In the genomic region with DNA sequence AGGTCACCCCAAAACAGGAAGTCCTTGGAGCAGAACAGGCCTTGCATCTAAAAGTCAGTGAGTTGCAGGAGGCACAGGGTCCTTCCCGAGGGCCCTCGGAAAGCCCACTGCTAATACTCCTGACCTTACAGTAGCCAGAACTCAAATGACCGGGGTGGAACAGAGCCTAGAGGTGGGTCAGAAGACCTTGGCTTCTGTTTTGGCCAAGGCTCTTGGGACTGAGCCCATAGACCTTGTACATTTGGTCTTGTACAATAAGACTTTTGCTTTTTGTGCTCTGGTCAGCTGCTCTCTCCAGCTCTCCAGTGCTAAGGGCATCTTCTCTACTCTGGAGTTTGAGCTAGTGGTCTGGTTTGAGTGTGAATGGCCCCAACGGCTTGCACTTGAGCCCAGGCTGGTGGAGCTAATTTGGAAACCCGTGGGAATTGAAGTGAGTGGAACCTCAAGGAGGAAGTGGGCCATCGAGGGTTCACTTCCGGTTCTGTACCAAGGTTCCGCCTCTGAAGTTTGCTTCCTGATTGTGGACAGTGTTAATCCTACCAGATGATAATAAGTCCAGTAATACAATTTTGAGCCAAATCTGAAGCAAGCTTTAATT, we compare ENCODE assay signal across 14 mouse cellular contexts.
A peak's percentile ranks its signal among the peaks of the same experiment; 100 is the strongest.
DNase-seq lines count a peak whose midpoint lies in the region; ATAC-seq and TF ChIP-seq lines count a peak whose summit lies in the region.
"Had no signal": no experiment of that assay in that cellular context is flagged by ENCODE, and none has a peak within 500 bp of the region (broad histone marks: within the 10 kb centered on the region; RNA-seq: fewer than 3 reads in every experiment).

No protein-coding gene starts in this region.

- no peak overlapping the region for H3K4me3 ChIP-seq in kidney, embryonic 16.5 days (ENCODE audit: low read length)
- H3K4me3 ChIP-seq in spleen, adult 2 months (ENCODE audit: extremely low read depth, insufficient read depth, insufficient read length), result no peak overlapping the region
- H3K4me3 ChIP-seq in forebrain, embryonic 14.5 days (ENCODE audit: low read depth, low read length), result no peak overlapping the region
- H3K4me3 ChIP-seq: embryonic facial prominence, embryonic 15.5 days; midbrain, embryonic 12.5 days had no signal

- ATAC-seq in kidney, embryonic 16.5 days (ENCODE audit: low FRiP score, low TSS enrichment), result no peak
- ATAC-seq in forebrain, embryonic 14.5 days, result no peak

- no peak for TF ChIP-seq POLR2A in spleen, adult 2 months (IDR thresholded peaks at IDR 0.05; ENCODE audit: low read depth, low read length)

- H3K36me3 ChIP-seq in kidney, embryonic 16.5 days (ENCODE audit: insufficient read depth, low read length), result no peaks in the 10 kb centered on the region
- H3K36me3 ChIP-seq in spleen, adult 2 months (ENCODE audit: control insufficient read depth, insufficient read depth, low read length), result peaks cover 2% of the 10 kb centered on the region
- no peaks in the 10 kb centered on the region for H3K36me3 ChIP-seq in forebrain, embryonic 14.5 days (ENCODE audit: control insufficient read depth, insufficient read depth, low read length)
- H3K36me3 ChIP-seq: midbrain, embryonic 12.5 days had no signal

- no peaks in the 10 kb centered on the region for H3K4me1 ChIP-seq in kidney, embryonic 16.5 days (ENCODE audit: insufficient read depth, low read length)
- peaks cover 14% of the 10 kb centered on the region for H3K4me1 ChIP-seq in spleen, adult 2 months (ENCODE audit: control insufficient read depth, insufficient read depth, insufficient read length)
- H3K4me1 ChIP-seq in forebrain, embryonic 14.5 days (ENCODE audit: control insufficient read depth, insufficient read depth, low read length), result peaks cover 4% of the 10 kb centered on the region; the same call in 1 of the 2 replicates
- H3K4me1 ChIP-seq: embryonic facial prominence, embryonic 15.5 days; midbrain, embryonic 12.5 days had no signal

- no peaks in the 10 kb centered on the region for H3K27me3 ChIP-seq in kidney, embryonic 16.5 days (ENCODE audit: insufficient read depth, low read length)
- no peaks in the 10 kb centered on the region for H3K27me3 ChIP-seq in spleen, adult 2 months (ENCODE audit: control insufficient read depth, insufficient read depth, low read length)
- no peaks in the 10 kb centered on the region for H3K27me3 ChIP-seq in forebrain, embryonic 14.5 days (replicated peaks; ENCODE audit: control insufficient read depth, insufficient read depth, low read length)
- H3K27me3 ChIP-seq: embryonic facial prominence, embryonic 15.5 days; midbrain, embryonic 12.5 days had no signal

- no peak for TF ChIP-seq CTCF in spleen, adult 2 months (IDR thresholded peaks at IDR 0.05; ENCODE audit: extremely low read depth, insufficient read depth, insufficient read length, insufficient replicate concordance)

- DNase-seq in kidney, adult 11 months, result peak; percentile 21
- peak; percentile 37 to 60 for DNase-seq in spleen, adult 2 months (ENCODE audit: low read depth in 1 of 2, low spot score in 2 of 2)
- no peak for DNase-seq in spleen, adult 12 weeks (ENCODE audit: low spot score)
- peak; percentile 63 for DNase-seq in lung, postnatal 36 days
- DNase-seq in frontal cortex, postnatal 36 days (ENCODE audit: low spot score in 2 of 2), result no peak
- no peak for DNase-seq in gastrocnemius, adult 18-20 months (ENCODE audit: low spot score)
- no peak for DNase-seq in forebrain, embryonic 14.5 days (ENCODE audit: low spot score)
- DNase-seq: cerebellum, postnatal 25 days; layer of hippocampus, postnatal 36 days; thymus, postnatal 25 days had no signal

- no peak overlapping the region for H3K4me2 ChIP-seq in kidney, embryonic 16.5 days (replicated peaks; ENCODE audit: low read depth, low read length)
- H3K4me2 ChIP-seq in forebrain, embryonic 14.5 days (ENCODE audit: low read length), result no peak overlapping the region
- H3K4me2 ChIP-seq: embryonic facial prominence, embryonic 15.5 days; heart, embryonic 11.5 days; midbrain, embryonic 12.5 days had no signal

- WGBS in kidney, embryonic 16.5 days, result 77% methylated on average over 8 of the region's 8 CpGs
- 23% methylated on average over 8 of the region's 8 CpGs for WGBS in spleen, adult 2 months
- 89% methylated on average over 8 of the region's 8 CpGs for WGBS in forebrain, embryonic 14.5 days

- no peak overlapping the region for H3K9ac ChIP-seq in kidney, embryonic 16.5 days (replicated peaks; ENCODE audit: low read length)
- H3K9ac ChIP-seq in forebrain, embryonic 14.5 days (ENCODE audit: low read length), result no peak overlapping the region
- H3K9ac ChIP-seq: embryonic facial prominence, embryonic 15.5 days; midbrain, embryonic 12.5 days had no signal

- no peaks in the 10 kb centered on the region for H3K9me3 ChIP-seq in kidney, embryonic 16.5 days (ENCODE audit: low read length)
- H3K9me3 ChIP-seq in forebrain, embryonic 14.5 days (replicated peaks; ENCODE audit: control insufficient read depth, low read length), result no peaks in the 10 kb centered on the region
- H3K9me3 ChIP-seq: embryonic facial prominence, embryonic 15.5 days; midbrain, embryonic 12.5 days had no signal

- H3K27ac ChIP-seq in kidney, embryonic 16.5 days (ENCODE audit: low read length), result no peak overlapping the region
- H3K27ac ChIP-seq in spleen, adult 2 months (ENCODE audit: insufficient read depth, low read length), result peak overlapping the region; percentile 76
- H3K27ac ChIP-seq in forebrain, embryonic 14.5 days (ENCODE audit: low read depth, low read length), result no peak overlapping the region; the same call in 1 of the 2 replicates
- H3K27ac ChIP-seq: embryonic facial prominence, embryonic 15.5 days; midbrain, embryonic 12.5 days had no signal

Comparison
In these comparisons a context has a peak if more than half of its experiments do, and no peak if none do; other contexts are left out.
1. DNase-seq: peak in kidney, adult 11 months (single experiment), spleen, adult 2 months (2 of 2) and lung, postnatal 36 days (single experiment); none in spleen, adult 12 weeks (single experiment), frontal cortex, postnatal 36 days (0 of 2), gastrocnemius, adult 18-20 months (single experiment) and forebrain, embryonic 14.5 days (single experiment).